8 mouse cellular contexts compared by ENCODE assay signal in the genomic region with DNA sequence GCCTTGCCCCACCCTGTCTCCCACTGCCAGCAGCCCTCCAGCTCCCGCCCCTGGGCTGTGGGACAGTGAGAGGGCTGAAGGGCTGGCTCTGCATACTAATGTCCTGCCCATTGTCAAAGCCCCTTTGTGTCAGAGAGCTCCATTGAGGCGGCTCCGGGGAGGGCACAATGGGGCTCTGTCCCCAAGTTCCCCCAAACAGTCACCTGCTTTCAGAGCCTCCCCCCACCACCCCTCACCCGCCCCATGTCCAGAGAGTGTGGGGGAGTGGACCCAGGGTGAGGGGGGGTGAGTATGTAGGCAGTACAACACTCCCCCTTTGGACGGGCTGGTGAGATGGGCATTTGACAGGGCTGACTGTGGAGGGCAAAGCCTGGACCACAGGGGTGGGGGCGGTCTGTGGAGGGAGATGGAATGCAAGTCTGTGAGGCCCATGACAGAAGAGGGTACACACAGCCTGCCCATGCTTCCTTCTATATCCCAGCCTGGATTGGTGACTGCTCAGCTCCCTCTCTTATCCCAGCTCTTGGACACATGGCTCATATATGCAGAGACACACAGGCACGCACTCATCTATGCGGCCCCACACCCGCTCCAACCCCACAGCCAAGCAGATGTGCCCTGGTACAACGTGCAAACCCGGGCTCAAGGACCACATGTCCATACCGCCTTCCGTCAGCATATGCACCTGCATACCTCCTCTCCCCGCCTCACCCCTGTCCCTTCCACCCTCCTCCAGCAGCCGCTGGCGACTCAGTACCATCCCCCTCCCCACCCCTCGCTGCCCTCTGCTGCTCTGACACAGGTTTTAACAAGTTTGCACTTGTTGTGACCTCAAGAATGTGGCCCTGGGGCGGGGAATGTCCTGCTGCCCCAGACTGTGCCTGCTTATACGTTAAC. TPM values are rescaled to one million over a fixed set of nuclear protein-coding genes. Genes with fewer than 3 reads are reported as not detected.
DNase-seq lines count a peak whose midpoint lies in the region; ATAC-seq and TF ChIP-seq lines count a peak whose summit lies in the region.

No protein-coding gene starts in this region.

- H3K36me3 ChIP-seq in embryonic facial prominence, embryonic 15.5 days, result no peaks in the 10 kb centered on the region
- H3K36me3 ChIP-seq in limb, embryonic 14.5 days (ENCODE audit: control insufficient read depth, insufficient read depth, low read length), result no peaks in the 10 kb centered on the region

- H3K4me2 ChIP-seq in embryonic facial prominence, embryonic 15.5 days (replicated peaks), result no peak overlapping the region
- H3K4me2 ChIP-seq in limb, embryonic 14.5 days (replicated peaks; ENCODE audit: low read depth, low read length, severe bottlenecking), result no peak overlapping the region

- peaks cover 27% of the 10 kb centered on the region for H3K27me3 ChIP-seq in embryonic facial prominence, embryonic 15.5 days
- H3K27me3 ChIP-seq in limb, embryonic 14.5 days (ENCODE audit: control insufficient read depth, insufficient read depth, low read length), result no peaks in the 10 kb centered on the region; the same call in 1 of the 2 replicates

- H3K9ac ChIP-seq in embryonic facial prominence, embryonic 15.5 days, result no peak overlapping the region
- H3K9ac ChIP-seq in limb, embryonic 14.5 days (ENCODE audit: low read depth, low read length, severe bottlenecking), result no peak overlapping the region

- no peak for TF ChIP-seq POLR2A in limb, embryonic 14.5 days (IDR thresholded peaks at IDR 0.05; ENCODE audit: borderline replicate concordance, extremely low read depth, insufficient read depth, insufficient read length)

- no peak overlapping the region for H3K27ac ChIP-seq in embryonic facial prominence, embryonic 15.5 days (replicated peaks)
- H3K27ac ChIP-seq in limb, embryonic 14.5 days (replicated peaks; ENCODE audit: low read depth, low read length), result no peak overlapping the region

- H3K9me3 ChIP-seq in embryonic facial prominence, embryonic 15.5 days (replicated peaks), result no peaks in the 10 kb centered on the region
- no peaks in the 10 kb centered on the region for H3K9me3 ChIP-seq in limb, embryonic 14.5 days (ENCODE audit: control insufficient read depth, low read length)

- peak; percentile 52 for ATAC-seq in cerebellum, adult (ENCODE audit: insufficient number of reproducible peaks, low FRiP score, low TSS enrichment)
- peak; percentile 53; the same call in 1 of the 2 replicates for ATAC-seq in embryonic facial prominence, embryonic 15.5 days (ENCODE audit: insufficient number of reproducible peaks, low FRiP score, low TSS enrichment, low read depth)
- ATAC-seq in limb, embryonic 14.5 days (ENCODE audit: low FRiP score, low read depth), result peak; percentile 23; the same call in 1 of the 2 replicates
- no peak for ATAC-seq in granulocyte monocyte progenitor cell, adult 5-6 weeks (replicated peaks; ENCODE audit: poor library complexity, severe bottlenecking)

- 8% methylated on average over 19 of the region's 19 CpGs for WGBS in embryonic facial prominence, embryonic 15.5 days
- WGBS in limb, embryonic 14.5 days, result 13% methylated on average over 19 of the region's 19 CpGs

- H3K4me1 ChIP-seq in embryonic facial prominence, embryonic 15.5 days, result peaks cover 12% of the 10 kb centered on the region
- H3K4me1 ChIP-seq in limb, embryonic 14.5 days (ENCODE audit: control insufficient read depth, insufficient read depth, low read length), result no peaks in the 10 kb centered on the region

- H3K4me3 ChIP-seq in embryonic facial prominence, embryonic 15.5 days (replicated peaks), result no peak overlapping the region
- H3K4me3 ChIP-seq in limb, embryonic 14.5 days (replicated peaks; ENCODE audit: low read length), result no peak overlapping the region

- DNase-seq in cerebellum, adult 11 months, result no peak
- DNase-seq in 3134 (ENCODE audit: extremely low read depth, insufficient read length, low spot score), result peak; percentile 13
- DNase-seq in kidney, adult 9 months, result peak; percentile 89
- DNase-seq in limb, embryonic 14.5 days (ENCODE audit: low spot score), result no peak
- DNase-seq in right cerebral cortex, postnatal 10 days (ENCODE audit: low spot score in 2 of 2), result peak; percentile 85 to 92

RNA-seq across cellular contexts. Expression of gene Kcnj10, which starts 9.2 kb away (rescaled TPM):
- 0.09 and 0.14 TPM in 2 replicates for polyA plus RNA-seq in embryonic facial prominence, embryonic 15.5 days (2015; fragmentation: Nextera tagmentation; extraction: Ambion mirVana)
- 0.14 and 0.18 TPM in 2 replicates for polyA plus RNA-seq in limb, embryonic 14.5 days (2012; rRNA removed)
- 0.03 and 0.12 TPM in 2 replicates for polyA plus RNA-seq in limb, embryonic 14.5 days (2014; fragmentation: Nextera tagmentation; extraction: Ambion mirVana)
- 0.32 TPM in 1 of 2 replicates, not detected in the other for total RNA-seq in granulocyte monocyte progenitor cell, adult 5-6 weeks (2014; fragmentation: Nextera tagmentation)
- total RNA-seq in granulocyte monocyte progenitor cell, adult 5-6 weeks (2017), result 0.46 TPM in 1 of 2 replicates, not detected in the other

RNA-seq across cellular contexts. Expression of gene Kcnj9, which starts 21.0 kb away (rescaled TPM):
- 0.14 and 0.28 TPM in 2 replicates for polyA plus RNA-seq in embryonic facial prominence, embryonic 15.5 days (2015; fragmentation: Nextera tagmentation; extraction: Ambion mirVana)
- 0.01 and 0.08 TPM in 2 replicates for polyA plus RNA-seq in limb, embryonic 14.5 days (2012; rRNA removed)
- polyA plus RNA-seq in limb, embryonic 14.5 days (2014; fragmentation: Nextera tagmentation; extraction: Ambion mirVana), result not detected in 2 replicates
- total RNA-seq in granulocyte monocyte progenitor cell, adult 5-6 weeks (2014; fragmentation: Nextera tagmentation), result not detected in 2 replicates
- not detected in 2 replicates for total RNA-seq in granulocyte monocyte progenitor cell, adult 5-6 weeks (2017)

RNA-seq across cellular contexts. Expression of gene Pigm, which starts 26.2 kb away (rescaled TPM):
- 5.7 and 5.9 TPM in 2 replicates for polyA plus RNA-seq in embryonic facial prominence, embryonic 15.5 days (2015; fragmentation: Nextera tagmentation; extraction: Ambion mirVana)
- polyA plus RNA-seq in limb, embryonic 14.5 days (2012; rRNA removed), result 9.6 and 11.8 TPM in 2 replicates
- 6.7 and 7.6 TPM in 2 replicates for polyA plus RNA-seq in limb, embryonic 14.5 days (2014; fragmentation: Nextera tagmentation; extraction: Ambion mirVana)
- 10.2 and 16.0 TPM in 2 replicates for total RNA-seq in granulocyte monocyte progenitor cell, adult 5-6 weeks (2014; fragmentation: Nextera tagmentation)
- total RNA-seq in granulocyte monocyte progenitor cell, adult 5-6 weeks (2017), result 13.8 and 16.2 TPM in 2 replicates

RNA-seq across cellular contexts. Expression of gene Atp1a2, which starts 52.3 kb away (rescaled TPM):
- 4.7 and 5.6 TPM in 2 replicates for polyA plus RNA-seq in embryonic facial prominence, embryonic 15.5 days (2015; fragmentation: Nextera tagmentation; extraction: Ambion mirVana)
- 11.3 and 13.5 TPM in 2 replicates for polyA plus RNA-seq in limb, embryonic 14.5 days (2012; rRNA removed)
- polyA plus RNA-seq in limb, embryonic 14.5 days (2014; fragmentation: Nextera tagmentation; extraction: Ambion mirVana), result 1.7 and 1.8 TPM in 2 replicates
- not detected in 2 replicates for total RNA-seq in granulocyte monocyte progenitor cell, adult 5-6 weeks (2014; fragmentation: Nextera tagmentation)
- not detected in 2 replicates for total RNA-seq in granulocyte monocyte progenitor cell, adult 5-6 weeks (2017)

Comparison
In these comparisons a context has a peak if more than half of its experiments do, and no peak if none do; other contexts are left out.
1. DNase-seq: peak in 3134 (single experiment), kidney, adult 9 months (single experiment) and right cerebral cortex, postnatal 10 days (2 of 2); none in cerebellum, adult 11 months (single experiment) and limb, embryonic 14.5 days (single experiment).